Mouse (Mus musculus) brown adipose tissue, adult 24 weeks (tissue): ENCODE measurements at regions not wholly inside any gene's neighbourhood (a gene's known extent, or its start where the extent isn't known, plus 50 kb on each side); places are given as distances from the start of the nearest gene placed in this dataset.

Experiments used
- H3K27ac ChIP-seq: fragments of 200-500 bp; replicated peaks from 2 replicates; pipeline ENCODE4 v1.5.1; 2012; ENCODE audit warnings: low read depth, mild to moderate bottlenecking, low read length
- H3K4me1 ChIP-seq: fragments of 200-500 bp; 2 replicates; pipeline ENCODE4 v1.6.1; 2012; ENCODE audit warnings: low read length, mixed read lengths; ENCODE audit not compliant: control insufficient read depth, insufficient read depth, insufficient read length
- H3K4me3 ChIP-seq: fragments of 200-500 bp; 2 replicates; pipeline ENCODE4 v1.5.1; 2012; ENCODE audit warnings: low read depth, mild to moderate bottlenecking, low read length, moderate library complexity; ENCODE audit not compliant: insufficient read depth

GRCm38 (mm10) chr9:122631793-122632192 is 115.4 kb upstream of the Topaz1 start:
- H3K4me3 ChIP-seq, result no peak overlapping the region
- H3K27ac ChIP-seq, result no peak overlapping the region
- peaks cover 2% of the 10 kb centered on the region for H3K4me1 ChIP-seq

GRCm38 (mm10) chr9:122633484-122633883 is 113.7 kb upstream of the Topaz1 start:
- no peak overlapping the region for H3K27ac ChIP-seq
- H3K4me1 ChIP-seq, result peaks cover 6% of the 10 kb centered on the region
- H3K4me3 ChIP-seq, result no peak overlapping the region

- H3K27ac ChIP-seq, result no peak overlapping the region
- no peak overlapping the region for H3K4me3 ChIP-seq
- peaks cover 9% of the 10 kb centered on the region for H3K4me1 ChIP-seq
Measured at GRCm38 (mm10) chr9:122635138-122635964, 111.8 kb upstream of the Topaz1 start.

- no peak overlapping the region for H3K27ac ChIP-seq
- H3K4me1 ChIP-seq, result peaks cover 9% of the 10 kb centered on the region
- no peak overlapping the region for H3K4me3 ChIP-seq
Measured at GRCm38 (mm10) chr9:122637591-122637990, 109.6 kb upstream of the Topaz1 start.

GRCm38 (mm10) chr9:122639239-122639638 is 107.9 kb upstream of the Topaz1 start:
- Histone ChIP-seq H3K4me1 (peaks cover 9% of the 10 kb centered on the region), H3K27ac (no peak overlapping the region), H3K4me3 (no peak overlapping the region)

- Histone ChIP-seq H3K27ac (no peak overlapping the region), H3K4me1 (peaks cover 4% of the 10 kb centered on the region; the same call in 1 of the 2 replicates), H3K4me3 (no peak overlapping the region)
Measured at GRCm38 (mm10) chr9:122642913-122643312, 104.2 kb upstream of the Topaz1 start.

GRCm38 (mm10) chr9:122645569-122645968 is 101.6 kb upstream of the Topaz1 start:
- no peaks in the 10 kb centered on the region for H3K4me1 ChIP-seq
- no peak overlapping the region for H3K4me3 ChIP-seq
- no peak overlapping the region for H3K27ac ChIP-seq

GRCm38 (mm10) chr9:122650862-122651261 is 96.3 kb upstream of the Topaz1 start:
- Histone ChIP-seq H3K4me1 (no peaks in the 10 kb centered on the region), H3K4me3 (no peak overlapping the region), H3K27ac (no peak overlapping the region)

- H3K4me1 ChIP-seq, result no peaks in the 10 kb centered on the region
- H3K4me3 ChIP-seq, result no peak overlapping the region
- H3K27ac ChIP-seq, result no peak overlapping the region
Measured at GRCm38 (mm10) chr9:122655583-122655982, 91.6 kb upstream of the Topaz1 start.

- Histone ChIP-seq H3K4me3 (no peak overlapping the region), H3K27ac (no peak overlapping the region)
Measured at GRCm38 (mm10) chr9:122660050-122660449, 87.1 kb upstream of the Topaz1 start.

GRCm38 (mm10) chr9:122666978-122667645 is 80.0 kb upstream of the Topaz1 start:
- H3K27ac ChIP-seq, result no peak overlapping the region
- no peaks in the 10 kb centered on the region for H3K4me1 ChIP-seq
- no peak overlapping the region for H3K4me3 ChIP-seq

More at GRCm38 (mm10) chr9:122660050-122660449, 87.1 kb upstream of the Topaz1 start:
- no peaks in the 10 kb centered on the region for H3K4me1 ChIP-seq

GRCm38 (mm10) chr9:122667646-122667981 is 79.5 kb upstream of the Topaz1 start:
- Histone ChIP-seq H3K4me1 (no peaks in the 10 kb centered on the region), H3K4me3 (no peak overlapping the region), H3K27ac (no peak overlapping the region)

- H3K4me3 ChIP-seq, result no peak overlapping the region
- no peaks in the 10 kb centered on the region for H3K4me1 ChIP-seq
- H3K27ac ChIP-seq, result no peak overlapping the region
Measured at GRCm38 (mm10) chr9:122673777-122674176, 73.4 kb upstream of the Topaz1 start.

- Histone ChIP-seq H3K4me3 (no peak overlapping the region), H3K27ac (no peak overlapping the region), H3K4me1 (no peaks in the 10 kb centered on the region)
Measured at GRCm38 (mm10) chr9:122678001-122678696, 69.0 kb upstream of the Topaz1 start.

- no peak overlapping the region for H3K4me3 ChIP-seq
- H3K4me1 ChIP-seq, result no peaks in the 10 kb centered on the region
- H3K27ac ChIP-seq, result no peak overlapping the region
Measured at GRCm38 (mm10) chr9:122687170-122687569, 60.0 kb upstream of the Topaz1 start.
